Mouse (Mus musculus) ES-E14 (cell line): ENCODE measurements around the gene Prkx. TPM values are rescaled to one million over a fixed set of nuclear protein-coding genes. Genes with fewer than 3 reads are reported as not detected.

Experiments
- DNase-seq: peaks from one replicate; pipeline ENCODE4 v3.0.0-alpha.2; 2013; ENCODE audit warnings: low read depth, low spot score
- H3K27ac ChIP-seq: 2 replicates; pipeline ENCODE4 v1.5.1; 2012; ENCODE audit warnings: low read depth, mild to moderate bottlenecking, low read length, moderate library complexity, mixed read lengths; ENCODE audit not compliant: poor library complexity, insufficient read depth, severe bottlenecking
- H3K36me3 ChIP-seq: 2 replicates; pipeline ENCODE4 v1.6.1; 2012; ENCODE audit warnings: mild to moderate bottlenecking, low read length, moderate library complexity, mixed read lengths; ENCODE audit not compliant: control insufficient read depth, poor library complexity, insufficient read depth, severe bottlenecking
- H3K4me1 ChIP-seq, 2 experiments: fragments of 150-350 bp in 1 of 2; sonication (generic) in 1 of 2; 2 replicates each; pipeline ENCODE4 v1.6.1; 2012; ENCODE audit warnings: low read length in 2 of 2, mild to moderate bottlenecking in 1 of 2, mixed read lengths in 1 of 2; ENCODE audit not compliant: control insufficient read depth in 2 of 2, insufficient read depth in 2 of 2, poor library complexity in 1 of 2
- H3K4me3 ChIP-seq, 2 experiments: fragments of 150-350 bp in 1 of 2; sonication (generic) in 1 of 2; 2 replicates each; pipeline ENCODE4 v1.5.1; 2012; ENCODE audit warnings: low read length in 2 of 2, low read depth in 1 of 2, mild to moderate bottlenecking in 1 of 2, mixed read lengths in 1 of 2; ENCODE audit not compliant: insufficient read depth in 1 of 2, poor library complexity in 1 of 2, severe bottlenecking in 1 of 2
- H3K9ac ChIP-seq: 2 replicates; pipeline ENCODE4 v1.6.1; 2012; ENCODE audit warnings: low read depth, mild to moderate bottlenecking, low read length, mixed read lengths; ENCODE audit not compliant: poor library complexity, insufficient read depth, severe bottlenecking
- H3K9me3 ChIP-seq: fragments of 150-350 bp; sonication (generic); 2 replicates; pipeline ENCODE4 v1.6.1; 2012; ENCODE audit warnings: low read depth, mild to moderate bottlenecking, low read length; ENCODE audit not compliant: control insufficient read depth, insufficient read depth
- CHD2 ChIP-seq: IDR thresholded peaks from 2 replicates; pipeline ENCODE4 v1.6.1; 2014; ENCODE audit warnings: mild to moderate bottlenecking, low read depth, low read length, inconsistent platforms
- HCFC1 ChIP-seq: IDR thresholded peaks from 2 replicates; pipeline ENCODE4 v1.6.1; 2012; ENCODE audit warnings: low read length, inconsistent platforms, borderline replicate concordance; ENCODE audit not compliant: insufficient read depth
- MAFK ChIP-seq: IDR thresholded peaks from 2 replicates; pipeline ENCODE4 v1.6.1; 2014; ENCODE audit warnings: mild to moderate bottlenecking, low read depth, low read length, inconsistent platforms; ENCODE audit not compliant: insufficient read depth
- ZC3H11A ChIP-seq: IDR thresholded peaks from 2 replicates; pipeline ENCODE4 v1.6.1; 2012; ENCODE audit warnings: low read depth, mild to moderate bottlenecking, inconsistent platforms, low read length, borderline replicate concordance
- ZNF384 ChIP-seq: IDR thresholded peaks from 2 replicates; pipeline ENCODE4 v1.6.1; 2012; ENCODE audit warnings: low read depth, low read length, inconsistent platforms
- in situ Hi-C, 2 experiments: fragments of 600-800 bp; cut with MboI; formaldehyde crosslinking; loops; one replicate each; pipeline ENCODE4 v1.15.1; 2025; ENCODE audit warnings: low sequenced_read_pairs in 2 of 2, inconsistent platforms in 1 of 2; ENCODE audit not compliant: unreplicated experiment in 2 of 2
- total RNA-seq: library from RNA; depleted of rRNA; stranded (reverse); fragments of 300-350 nt; gene quantifications from 2 replicates; pipeline ENCODE4 v1.2.3, GENCODE M21; 2012; rRNA removed

The Prkx gene
- 8.4 and 9.1 TPM in 2 replicates for total RNA-seq

- in situ Hi-C loops = no loop called here
- no peak for DNase-seq
- H3K27ac ChIP-seq = peak within 1 kb of the TSS; percentile 94
- H3K4me1 ChIP-seq = no peaks in the 10 kb centered on the region
- H3K4me3 ChIP-seq = peak within 1 kb of the TSS; percentile 86 to 87
- H3K36me3 ChIP-seq = no peaks in the 10 kb centered on the region
- H3K9ac ChIP-seq = peak within 1 kb of the TSS; percentile 83
- TF ChIP-seq CHD2 (no peak), ZC3H11A (no peak), HCFC1 (no peak), ZNF384 (no peak), MAFK (no peak)
- no peaks in the 10 kb centered on the region for H3K9me3 ChIP-seq
Observed at GRCm38 (mm10) chrX:77796238-77796835, at the start of gene Prkx. Prkx (minus strand) TSS chrX:77796278.

DNA sequence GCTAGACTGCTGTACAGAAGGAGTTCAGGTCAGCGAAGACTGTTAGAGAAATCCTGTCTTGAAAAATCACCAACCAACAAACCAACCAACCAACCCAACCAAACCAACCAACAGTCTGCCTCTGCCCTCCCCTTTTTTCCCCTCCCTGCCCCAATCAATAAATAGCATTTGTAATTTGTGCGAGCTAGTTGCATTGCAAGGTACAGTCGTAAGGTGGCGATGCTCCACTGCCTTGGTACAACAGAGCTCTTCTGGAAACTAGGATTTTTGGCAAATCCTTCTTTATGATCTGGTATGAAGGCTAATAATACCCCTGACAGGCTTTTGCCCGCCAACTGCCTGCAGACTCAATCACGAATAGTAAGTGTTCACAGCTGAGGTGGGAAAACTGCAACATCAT, 16.0 kb upstream of the Prkx start:
- in situ Hi-C loops = no loop called here
- Histone ChIP-seq H3K4me3 (no peak overlapping the region), H3K9me3 (no peaks in the 10 kb centered on the region), H3K9ac (no peak overlapping the region), H3K36me3 (no peaks in the 10 kb centered on the region), H3K4me1 (no peaks in the 10 kb centered on the region), H3K27ac (no peak overlapping the region)
- no peak for DNase-seq
- TF ChIP-seq ZNF384 (no peak), MAFK (no peak), ZC3H11A (no peak), CHD2 (no peak), HCFC1 (no peak)

DNA sequence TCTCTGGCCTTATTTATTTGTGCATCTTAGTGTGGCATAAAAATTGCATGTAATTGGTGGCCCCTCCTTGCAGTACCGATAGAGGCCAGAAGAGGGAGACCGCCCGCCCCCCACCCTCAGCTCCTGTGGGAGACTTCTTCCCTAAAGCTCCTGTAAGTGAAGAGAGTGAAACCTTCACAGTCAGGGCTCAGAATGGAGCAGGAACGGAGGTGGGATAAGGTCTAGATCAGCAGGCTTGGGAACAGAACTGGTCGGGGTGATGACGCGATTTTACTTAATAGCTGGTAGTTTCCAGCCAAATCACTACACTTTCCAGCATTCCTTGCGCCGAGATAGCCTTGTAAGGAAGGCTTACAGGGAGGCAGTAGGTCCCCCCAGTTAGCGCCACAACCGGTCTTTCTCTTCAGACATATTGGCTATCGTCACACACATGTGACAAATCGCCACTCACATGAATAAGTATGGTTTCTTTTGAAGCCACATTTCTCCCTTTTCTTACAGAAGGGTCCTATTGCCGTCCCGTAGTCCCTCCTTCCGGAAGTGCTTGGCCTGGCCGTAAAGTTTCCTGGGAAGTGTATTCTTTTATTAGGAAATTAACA, 14.6 kb upstream of the Prkx start:
- H3K4me3 ChIP-seq = peak overlapping the region; percentile 53 to 90
- DNase-seq = no peak
- in situ Hi-C loops = no loop called here
- H3K27ac ChIP-seq = 0 out of 2 replicates have a peak overlapping the region, but pooled peaks have one; percentile 43
- no peaks in the 10 kb centered on the region for H3K36me3 ChIP-seq
- TF ChIP-seq ZC3H11A (no peak), ZNF384 (no peak), MAFK (no peak), CHD2 (no peak), HCFC1 (no peak)
- peak overlapping the region; percentile 65; the same call in 1 of the 2 replicates for H3K9ac ChIP-seq
- no peaks in the 10 kb centered on the region for H3K4me1 ChIP-seq
- H3K9me3 ChIP-seq = no peaks in the 10 kb centered on the region

DNA sequence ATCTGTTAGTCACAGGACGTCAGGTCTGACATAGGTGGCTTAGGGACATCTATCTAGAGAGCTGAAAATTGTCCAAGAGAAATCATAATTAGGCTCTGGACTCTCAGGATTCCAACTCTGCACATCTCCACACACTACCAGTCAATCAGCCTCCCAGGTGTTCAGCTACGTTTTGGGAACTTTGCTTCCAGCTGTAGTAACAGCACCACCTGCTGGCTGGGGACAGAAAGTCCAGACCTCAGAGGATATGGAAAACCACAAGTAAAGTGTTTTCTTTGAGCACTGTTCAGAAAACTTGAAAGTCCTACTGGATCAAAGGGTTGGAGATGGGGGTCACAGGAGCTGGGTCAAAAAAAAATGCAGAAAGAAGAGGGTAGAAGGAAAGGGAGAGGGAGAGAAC, 12.5 kb upstream of the Prkx start:
- TF ChIP-seq ZC3H11A (0 out of 2 replicates have a peak, but pooled peaks have one; percentile 31), ZNF384 (no peak)
- Histone ChIP-seq H3K9ac (no peak overlapping the region), H3K4me1 (no peaks in the 10 kb centered on the region), H3K27ac (no peak overlapping the region), H3K36me3 (no peaks in the 10 kb centered on the region), H3K9me3 (no peaks in the 10 kb centered on the region), H3K4me3 (no peak overlapping the region)
- in situ Hi-C loops = no loop called here
- no peak for DNase-seq

- no peak overlapping the region for H3K27ac ChIP-seq
- no peak overlapping the region for H3K9ac ChIP-seq
- H3K36me3 ChIP-seq = no peaks in the 10 kb centered on the region
- H3K4me3 ChIP-seq = no peak overlapping the region
- no peaks in the 10 kb centered on the region for H3K4me1 ChIP-seq
- TF ChIP-seq ZC3H11A (no peak), CHD2 (no peak), HCFC1 (no peak), ZNF384 (no peak), MAFK (no peak)
- in situ Hi-C loops = no loop called here
- no peaks in the 10 kb centered on the region for H3K9me3 ChIP-seq
- no peak for DNase-seq
Observed at GRCm38 (mm10) chrX:77802293-77802692, 6.2 kb upstream of the Prkx start.
